Mouse (Mus musculus) left cerebral cortex, adult 2 months (tissue): ENCODE results near the gene Tmco2. TPM values are rescaled to one million over a fixed set of nuclear protein-coding genes. Genes with fewer than 3 reads are reported as not detected.

ENCODE experiments used
- DNase-seq, 2 experiments: peaks; one replicate each; pipeline ENCODE4 v3.0.0; 2021 to 2022; ENCODE audit warnings: low spot score in 2 of 2, mixed read lengths in 1 of 2; ENCODE audit errors: extremely low spot score in 1 of 2
- H3K27ac ChIP-seq: fragments of 200-600 bp; 2 replicates; pipeline ENCODE4 v1.8.1; 2022
- H3K4me3 ChIP-seq: fragments of 200-600 bp; 2 replicates; pipeline ENCODE4 v1.8.1; 2022
- CTCF ChIP-seq: fragments of 200-600 bp; IDR thresholded peaks from 2 replicates; pipeline ENCODE4 v1.8.1; 2022; ENCODE audit warnings: antibody characterized with exemption, mild to moderate bottlenecking, moderate library complexity
- intact Hi-C: fragments of 180-260 bp; cut with DNase I; formaldehyde crosslinking; loops from one replicate; pipeline ENCODE4 v1.15.1; 2025
- total RNA-seq, 2 experiments: library from RNA; stranded (reverse); gene quantifications; 2 replicates each; pipeline ENCODE4 v1.2.3; 2021

Tmco2 gene
- total RNA-seq, 2 experiments from 2014 or later: not detected

GRCm38 (mm10) chr4:121056342-121056741 is 52.7 kb downstream of the Tmco2 start:
- intact Hi-C loops: no loop called here
- DNase-seq: peak in 1 of 2 experiments; percentile 51
- peak; percentile 74 for TF ChIP-seq CTCF
- no peak overlapping the region for H3K4me3 ChIP-seq
- no peak overlapping the region for H3K27ac ChIP-seq

Other genes starting within 250 kb of the Tmco2 start
- gene Exo5, start 184.2 kb downstream of the Tmco2 start, total RNA-seq: 10 to 100 TPM; 11.5 to 14.7 TPM
- gene Zfp69, start 157.5 kb downstream of the Tmco2 start, total RNA-seq: 1 to 10 TPM; 2.1 to 3.2 TPM
- gene Smap2, start 92.0 kb downstream of the Tmco2 start, total RNA-seq: 100 to 1,000 TPM; 186 to 201 TPM
- gene Col9a2, start 69.8 kb downstream of the Tmco2 start, total RNA-seq: 1 to 10 TPM; 7.0 to 7.4 TPM
- gene Zmpste24, start 11.0 kb downstream of the Tmco2 start, total RNA-seq: 10 to 100 TPM; 23.5 to 24.7 TPM
- gene Rlf, start 105.9 kb upstream of the Tmco2 start, total RNA-seq: 10 to 100 TPM; 27.5 to 27.8 TPM
- not detected for gene Gm12888, start 215.7 kb upstream of the Tmco2 start, total RNA-seq